15 mouse cellular contexts compared by ENCODE assay signal in the genomic region with DNA sequence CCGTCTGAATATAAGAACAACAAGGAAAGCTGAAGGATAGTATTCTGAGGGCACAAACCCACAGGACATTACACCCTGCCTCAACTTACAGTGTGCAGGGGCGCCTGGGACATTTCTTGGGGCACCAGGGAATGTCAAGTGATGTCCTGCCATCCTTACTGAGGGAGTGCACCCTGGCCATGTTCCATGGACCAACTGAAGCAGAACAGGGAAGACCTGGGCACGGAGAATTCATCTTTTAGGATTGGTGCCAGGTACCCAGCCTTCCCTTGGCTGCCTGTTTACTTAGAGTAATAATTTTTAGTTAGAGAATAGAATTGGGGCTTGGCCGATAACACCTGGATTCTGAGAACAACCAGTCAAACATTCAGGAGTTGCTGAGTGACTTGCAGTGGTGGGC. TPM values are rescaled to one million over a fixed set of nuclear protein-coding genes. Genes with fewer than 3 reads are reported as not detected.
"Had no signal": no experiment of that assay in that cellular context is flagged by ENCODE, and none has a peak within 500 bp of the region (broad histone marks: within the 10 kb centered on the region; RNA-seq: fewer than 3 reads in every experiment).

No protein-coding gene starts in this region.

- H3K4me2 ChIP-seq: liver, embryonic 11.5 days; liver, embryonic 15.5 days; midbrain, embryonic 12.5 days; neural tube, embryonic 13.5 days; stomach, embryonic 15.5 days had no signal

- H3K9me3 ChIP-seq: limb, embryonic 10.5 days; liver, embryonic 15.5 days; megakaryocyte, embryonic 14.5 days; midbrain, embryonic 12.5 days; neural tube, embryonic 13.5 days; stomach, embryonic 15.5 days had no signal

- H3K4me1 ChIP-seq: megakaryocyte, embryonic 14.5 days had no signal

- H3K9ac ChIP-seq: liver, embryonic 15.5 days; midbrain, embryonic 12.5 days; neural tube, embryonic 13.5 days; stomach, embryonic 15.5 days had no signal

- H3K4me3 ChIP-seq: layer of hippocampus, adult 2 months; left cerebral cortex, adult 2 months; limb, embryonic 10.5 days; liver, embryonic 15.5 days; megakaryocyte, embryonic 14.5 days; midbrain, embryonic 12.5 days; neural tube, embryonic 13.5 days; stomach, embryonic 15.5 days had no signal

- H3K27me3 ChIP-seq: midbrain, embryonic 12.5 days; neural tube, embryonic 13.5 days; stomach, embryonic 15.5 days had no signal

- H3K36me3 ChIP-seq: liver, embryonic 15.5 days; neural tube, embryonic 13.5 days had no signal

- H3K27ac ChIP-seq: layer of hippocampus, adult 2 months; left cerebral cortex, adult 2 months; limb, embryonic 10.5 days; liver, embryonic 15.5 days; macrophage; midbrain, embryonic 12.5 days; neural tube, embryonic 13.5 days; stomach, embryonic 15.5 days had no signal

- ATAC-seq: intestine, embryonic 16.5 days; midbrain, embryonic 16.5 days had no signal

- DNase-seq: lung, adult 2 months; lung, postnatal 10 days; right cerebral cortex, postnatal 14 days had no signal

RNA-seq across cellular contexts. Expression of a gene that starts 4.6 kb away (rescaled TPM):
- polyA plus RNA-seq: macrophage had no signal

RNA-seq across cellular contexts. Expression of a gene that starts 6.2 kb away (rescaled TPM):
- polyA plus RNA-seq: macrophage had no signal
